Mouse (Mus musculus): ENCODE measurements around the gene Arhgap24. TPM values are rescaled to one million over a fixed set of nuclear protein-coding genes. Genes with fewer than 3 reads are reported as not detected.
A peak's percentile ranks its signal among the peaks of the same experiment; 100 is the strongest.
"Not testable (repeated sequence)": the region's sequence is repeated elsewhere in the genome, so short reads cannot be mapped to it uniquely, and the experiment has no call there.

Arhgap24 gene
- polyA plus RNA-seq, 1 experiment from 2014 or later, result 12.3 TPM

- Histone ChIP-seq H3K4me3 (replicated peaks) (no peak overlapping the region), H3K27ac (replicated peaks) (no peak overlapping the region), H3K9ac (replicated peaks) (no peak overlapping the region), H3K27me3 (replicated peaks) (no peaks in the 10 kb centered on the region), H3K4me1 (no peaks in the 10 kb centered on the region), H3K9me3 (replicated peaks) (no peaks in the 10 kb centered on the region), H3K36me3 (no peaks in the 10 kb centered on the region), H3K4me2 (no peak overlapping the region)
- no peak for ATAC-seq (ENCODE audit: low FRiP score)
- 83% methylated on average over 12 of the region's 12 CpGs for WGBS
These were observed 422.9 kb downstream of the Arhgap24 start for GRCm38 (mm10) chr5:102904066-102904465.

GRCm38 (mm10) chr5:102905441-102906211 is 424.4 kb downstream of the Arhgap24 start:
- H3K27me3 ChIP-seq (replicated peaks), result no peaks in the 10 kb centered on the region
- H3K27ac ChIP-seq (replicated peaks), result no peak overlapping the region
- WGBS, result 60% methylated on average over 13 of the region's 13 CpGs
- H3K9me3 ChIP-seq (replicated peaks), result no peaks in the 10 kb centered on the region
- no peaks in the 10 kb centered on the region for H3K4me1 ChIP-seq
- H3K4me3 ChIP-seq (replicated peaks), result no peak overlapping the region
- no peaks in the 10 kb centered on the region for H3K36me3 ChIP-seq
- H3K9ac ChIP-seq (replicated peaks), result no peak overlapping the region
- no peak for ATAC-seq (ENCODE audit: low FRiP score)
- no peak overlapping the region for H3K4me2 ChIP-seq

GRCm38 (mm10) chr5:102920199-102920598 is 439.0 kb downstream of the Arhgap24 start:
- Histone ChIP-seq H3K27ac (replicated peaks) (no peak overlapping the region), H3K9me3 (replicated peaks) (no peaks in the 10 kb centered on the region), H3K9ac (replicated peaks) (no peak overlapping the region), H3K4me3 (replicated peaks) (no peak overlapping the region), H3K4me1 (no peaks in the 10 kb centered on the region), H3K27me3 (replicated peaks) (no peaks in the 10 kb centered on the region), H3K36me3 (peaks cover 29% of the 10 kb centered on the region), H3K4me2 (no peak overlapping the region)
- ATAC-seq (ENCODE audit: low FRiP score), result no peak
- 63% methylated on average over 2 of the region's 2 CpGs for WGBS

GRCm38 (mm10) chr5:102926786-102927185 is 445.6 kb downstream of the Arhgap24 start:
- peaks cover 25% of the 10 kb centered on the region for H3K36me3 ChIP-seq
- H3K9ac ChIP-seq (replicated peaks), result no peak overlapping the region
- H3K4me2 ChIP-seq, result no peak overlapping the region
- ATAC-seq (ENCODE audit: low FRiP score), result no peak
- WGBS, result 78% methylated on average over 5 of the region's 5 CpGs
- H3K4me3 ChIP-seq (replicated peaks), result no peak overlapping the region
- H3K9me3 ChIP-seq (replicated peaks), result no peaks in the 10 kb centered on the region
- H3K27ac ChIP-seq (replicated peaks), result no peak overlapping the region
- no peaks in the 10 kb centered on the region for H3K27me3 ChIP-seq (replicated peaks)
- no peaks in the 10 kb centered on the region for H3K4me1 ChIP-seq

GRCm38 (mm10) chr5:102930161-102930560 is 449.0 kb downstream of the Arhgap24 start:
- H3K9me3 ChIP-seq (replicated peaks), result no peaks in the 10 kb centered on the region
- ATAC-seq (ENCODE audit: low FRiP score), result no peak
- H3K27ac ChIP-seq (replicated peaks), result no peak overlapping the region
- peaks cover 4% of the 10 kb centered on the region for H3K36me3 ChIP-seq
- H3K4me3 ChIP-seq (replicated peaks), result no peak overlapping the region
- no peak overlapping the region for H3K4me2 ChIP-seq
- H3K27me3 ChIP-seq (replicated peaks), result no peaks in the 10 kb centered on the region
- H3K4me1 ChIP-seq, result no peaks in the 10 kb centered on the region
- H3K9ac ChIP-seq (replicated peaks), result no peak overlapping the region
- WGBS, result 78% methylated on average over 6 of the region's 6 CpGs

- H3K27ac ChIP-seq (replicated peaks); H3K36me3 ChIP-seq; H3K27me3 ChIP-seq (replicated peaks); H3K4me3 ChIP-seq (replicated peaks); H3K9me3 ChIP-seq (replicated peaks); H3K4me2 ChIP-seq; H3K9ac ChIP-seq (replicated peaks); H3K4me1 ChIP-seq: not testable (repeated sequence)
- whole genome bisulfite sequencing, result 77% methylated on average over 17 of the region's 17 CpGs
- ATAC-seq (ENCODE audit: low FRiP score), result peak; percentile 66; the same call in 1 of the 2 replicates
These were observed 462.9 kb downstream of the Arhgap24 start for GRCm38 (mm10) chr5:102943864-102944630.

- 87% methylated on average over 8 of the region's 8 CpGs for WGBS
- no peak overlapping the region for H3K9ac ChIP-seq (replicated peaks)
- no peak overlapping the region for H3K27ac ChIP-seq (replicated peaks)
- no peaks in the 10 kb centered on the region for H3K27me3 ChIP-seq (replicated peaks)
- no peaks in the 10 kb centered on the region for H3K36me3 ChIP-seq
- H3K4me1 ChIP-seq, result peaks cover 5% of the 10 kb centered on the region; the same call in 1 of the 2 replicates
- no peak for ATAC-seq (ENCODE audit: low FRiP score)
- no peaks in the 10 kb centered on the region for H3K9me3 ChIP-seq (replicated peaks)
- no peak overlapping the region for H3K4me2 ChIP-seq
- H3K4me3 ChIP-seq (replicated peaks), result no peak overlapping the region
These were observed 465.4 kb downstream of the Arhgap24 start for GRCm38 (mm10) chr5:102946625-102947024.

GRCm38 (mm10) chr5:102947061-102947711 is 466.0 kb downstream of the Arhgap24 start:
- WGBS, result 79% methylated on average over 8 of the region's 8 CpGs
- Histone ChIP-seq H3K4me2 (no peak overlapping the region), H3K4me1 (peaks cover 5% of the 10 kb centered on the region; the same call in 1 of the 2 replicates), H3K9me3 (replicated peaks) (no peaks in the 10 kb centered on the region), H3K27ac (replicated peaks) (no peak overlapping the region), H3K36me3 (no peaks in the 10 kb centered on the region), H3K27me3 (replicated peaks) (no peaks in the 10 kb centered on the region), H3K4me3 (replicated peaks) (no peak overlapping the region), H3K9ac (replicated peaks) (no peak overlapping the region)
- ATAC-seq (ENCODE audit: low FRiP score), result no peak
